Mouse (Mus musculus) limb, embryonic 13.5 days (tissue): ENCODE measurements around the gene Klhl33. TPM values are rescaled to one million over a fixed set of nuclear protein-coding genes. Genes with fewer than 3 reads are reported as not detected.
"Not testable (repeated sequence)": the region's sequence is repeated elsewhere in the genome, so short reads cannot be mapped to it uniquely, and the experiment has no call there.

ENCODE experiments used
- ATAC-seq: fragments of 200-750 bp; cut with Nextera tagmentation; 2 replicates; pipeline ENCODE4 v1.8.0; 2017; ENCODE audit warnings: low read depth, moderate number of reproducible peaks, moderate TSS enrichment; ENCODE audit not compliant: low FRiP score
- H3K27ac ChIP-seq: fragments of 300-500 bp; sonication (generic); 2 replicates; pipeline ENCODE4 v1.5.1; 2015; ENCODE audit warnings: inconsistent platforms, mild to moderate bottlenecking, moderate library complexity
- H3K27me3 ChIP-seq: fragments of 300-500 bp; sonication (generic); 2 replicates; pipeline ENCODE4 v1.6.1; 2015; ENCODE audit warnings: mild to moderate bottlenecking, inconsistent platforms
- H3K36me3 ChIP-seq: fragments of 300-500 bp; sonication (generic); 2 replicates; pipeline ENCODE4 v1.6.1; 2015; ENCODE audit warnings: inconsistent platforms, mild to moderate bottlenecking, moderate library complexity
- H3K4me1 ChIP-seq: fragments of 300-500 bp; sonication (generic); 2 replicates; pipeline ENCODE4 v1.6.1; 2015; ENCODE audit warnings: inconsistent platforms
- H3K4me2 ChIP-seq: fragments of 300-500 bp; sonication (generic); replicated peaks from 2 replicates; pipeline ENCODE4 v1.6.1; 2015; ENCODE audit warnings: inconsistent platforms, mild to moderate bottlenecking, moderate library complexity
- H3K4me3 ChIP-seq: fragments of 300-500 bp; sonication (generic); 2 replicates; pipeline ENCODE4 v1.5.1; 2015; ENCODE audit warnings: moderate library complexity, mild to moderate bottlenecking, inconsistent platforms
- H3K9ac ChIP-seq: fragments of 300-500 bp; sonication (generic); 2 replicates; pipeline ENCODE4 v1.6.1; 2015; ENCODE audit warnings: mild to moderate bottlenecking, inconsistent platforms
- H3K9me3 ChIP-seq: fragments of 300-500 bp; sonication (generic); 2 replicates; pipeline ENCODE4 v1.6.1; 2016; ENCODE audit warnings: inconsistent platforms
- WGBS: fragments of 180-500 bp; shearing (Covaris S2); methylation state at CpG from one replicate; pipeline ENCODE4 v1.1.7; 2015; 5-methylcytosine and 5-hydroxymethylcytosine counted together
- polyA plus RNA-seq: library from polyadenylated mRNA; unstranded; fragments of >200 nt; fragmentation: Nextera tagmentation; extraction: Ambion mirVana; gene quantifications from 2 replicates; pipeline ENCODE4 v1.2.1, GENCODE M21; 2015

Klhl33 gene
- polyA plus RNA-seq, 1 experiment from 2014 or later, result 0.08 TPM

DNA sequence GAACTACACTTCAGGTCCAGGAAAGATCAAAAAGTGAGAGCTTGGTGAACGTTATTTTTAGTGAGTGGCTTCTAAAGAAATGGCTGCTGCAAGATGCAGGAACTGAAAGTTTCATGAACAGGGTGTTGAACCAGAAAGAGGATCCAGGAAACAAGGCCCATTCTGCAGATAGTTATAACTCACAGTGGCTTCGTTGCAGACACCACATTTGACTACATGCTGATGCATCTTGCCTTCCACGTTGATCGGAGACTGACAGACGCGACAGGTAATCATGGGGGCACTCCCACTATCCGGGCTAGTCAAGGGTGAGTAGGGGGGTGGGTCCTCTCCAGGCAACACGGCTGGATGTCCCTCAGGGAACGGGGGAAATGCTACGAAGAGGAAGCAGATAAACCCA is 32.6 kb upstream of the Klhl33 start:
- peaks cover 37% of the 10 kb centered on the region for H3K36me3 ChIP-seq
- WGBS, result 13% methylated on average over 10 of the region's 10 CpGs
- H3K27ac ChIP-seq, result 0 out of 2 replicates have a peak overlapping the region, but pooled peaks have one; percentile 76

GRCm38 (mm10) chr14:50927366-50927765 is 30.1 kb upstream of the Klhl33 start:
- no peak overlapping the region for H3K4me3 ChIP-seq
- 67% methylated on average over 3 of the region's 3 CpGs for WGBS
- no peak for ATAC-seq

More for the DNA sequence above, 32.6 kb upstream of the Klhl33 start:
- Histone ChIP-seq H3K27me3 (no peaks in the 10 kb centered on the region), H3K4me3 (peak overlapping the region; percentile 98), H3K4me2 (peak overlapping the region; percentile 89), H3K9me3 (no peaks in the 10 kb centered on the region), H3K9ac (peak overlapping the region; percentile 99), H3K4me1 (peaks cover 30% of the 10 kb centered on the region)
- no peak for ATAC-seq

DNA sequence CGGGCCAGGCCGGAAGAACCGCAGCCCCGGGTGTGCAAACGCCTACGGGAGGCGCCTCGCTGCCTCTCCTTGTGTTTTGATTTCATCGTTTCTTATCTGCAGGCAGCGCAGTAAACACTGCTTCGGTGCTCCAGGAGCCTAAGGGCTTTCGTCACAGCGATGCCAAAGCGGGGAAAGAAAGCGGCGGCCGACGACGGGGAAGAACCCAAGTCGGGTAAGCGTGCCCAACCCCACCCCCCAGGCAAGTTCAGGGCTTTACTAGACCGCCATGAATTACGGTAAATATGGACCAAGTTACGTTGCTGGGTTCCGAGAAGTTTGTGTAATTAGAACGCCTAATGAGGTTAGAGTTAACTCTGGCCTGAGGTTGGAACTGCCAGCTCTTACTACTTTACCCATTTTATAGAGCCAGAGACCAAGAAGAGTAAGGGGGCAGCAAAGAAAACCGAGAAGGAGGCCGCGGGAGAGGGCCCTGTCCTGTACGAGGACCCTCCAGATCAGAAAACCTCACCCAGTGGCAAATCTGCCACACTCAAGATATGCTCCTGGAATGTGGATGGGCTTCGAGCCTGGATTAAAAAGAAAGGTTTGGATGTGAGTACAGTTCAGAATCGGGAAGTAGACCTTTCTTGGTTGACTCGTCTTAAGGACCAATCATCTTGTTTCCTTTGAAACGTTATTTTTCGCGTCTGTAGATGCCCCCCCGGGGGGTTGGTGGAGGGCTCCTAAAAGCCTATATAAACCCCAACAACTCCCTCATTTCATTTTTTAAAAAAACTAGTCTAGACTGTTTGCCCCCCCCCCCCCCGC is 28.0 kb upstream of the Klhl33 start:
- Histone ChIP-seq H3K9ac (peak overlapping the region; percentile 87), H3K4me1 (peaks cover 30% of the 10 kb centered on the region), H3K4me2 (peak overlapping the region; percentile 85), H3K27ac (peak overlapping the region; percentile 91), H3K4me3 (peak overlapping the region; percentile 93), H3K36me3 (peaks cover 45% of the 10 kb centered on the region), H3K27me3 (no peaks in the 10 kb centered on the region), H3K9me3 (no peaks in the 10 kb centered on the region)
- under 1% methylated on average over 38 of the region's 38 CpGs for WGBS
- peak; percentile 42 for ATAC-seq

More at GRCm38 (mm10) chr14:50927366-50927765, 30.1 kb upstream of the Klhl33 start:
- no peak overlapping the region for H3K4me2 ChIP-seq
- no peak overlapping the region for H3K9ac ChIP-seq
- no peaks in the 10 kb centered on the region for H3K9me3 ChIP-seq
- peaks cover 38% of the 10 kb centered on the region for H3K4me1 ChIP-seq
- no peaks in the 10 kb centered on the region for H3K27me3 ChIP-seq
- no peak overlapping the region for H3K27ac ChIP-seq
- peaks cover 37% of the 10 kb centered on the region for H3K36me3 ChIP-seq

DNA sequence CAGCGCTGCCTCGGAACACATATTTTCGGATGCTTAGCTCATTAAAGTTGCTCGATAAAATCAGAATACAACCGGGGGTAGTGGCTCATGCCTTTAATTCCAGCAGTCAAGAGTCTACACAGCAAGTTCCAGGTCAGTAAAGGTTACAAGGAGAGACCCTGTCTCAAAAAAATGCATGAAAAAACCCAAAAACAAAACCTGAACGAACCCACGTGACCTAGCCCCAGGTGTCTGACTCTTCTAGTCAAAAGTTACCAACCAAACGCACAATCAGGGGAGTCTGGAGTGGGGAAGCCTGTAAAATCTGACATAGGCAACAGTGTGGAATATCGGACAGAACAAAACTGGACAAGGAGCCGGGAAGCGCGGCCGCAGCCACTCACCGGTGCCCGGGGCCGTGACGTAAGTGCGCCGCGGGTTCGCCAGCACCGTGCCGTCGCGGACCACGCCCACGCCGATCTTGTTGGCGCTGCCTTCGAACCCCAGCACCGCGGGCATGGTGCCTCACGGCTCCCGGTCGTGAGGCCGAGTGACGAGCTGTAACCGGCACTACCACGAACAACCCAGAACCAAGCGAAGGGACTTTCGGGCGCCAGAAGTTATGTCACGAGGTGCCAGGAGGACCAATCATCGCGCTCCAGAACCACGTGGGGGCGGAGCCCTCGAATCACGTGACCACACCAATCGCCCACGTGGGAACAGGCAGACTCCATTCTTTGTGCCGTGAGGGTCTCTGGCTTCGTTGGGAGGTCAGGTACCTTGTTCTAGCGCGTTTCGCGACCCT is 27.2 kb upstream of the Klhl33 start, which contains the start of the genes Osgep and Apex1:
Osgep (minus strand) TSS at position 613 of the 784 bp plus-strand sequence.
Apex1 (plus strand) TSS at position 688 of the 784 bp plus-strand sequence.
- peak; percentile 96 for ATAC-seq
- Histone ChIP-seq H3K27ac (peak within 1 kb of the TSS; percentile 91), H3K36me3 (peaks cover 53% of the 10 kb centered on the region), H3K4me1 (peaks cover 23% of the 10 kb centered on the region), H3K27me3 (no peaks in the 10 kb centered on the region), H3K9me3 (no peaks in the 10 kb centered on the region), H3K4me3 (peak within 1 kb of the TSS; percentile 93), H3K4me2 (peak within 1 kb of the TSS; percentile 85), H3K9ac (peak within 1 kb of the TSS; percentile 87)
- under 1% methylated on average over 57 of the region's 57 CpGs for WGBS

DNA sequence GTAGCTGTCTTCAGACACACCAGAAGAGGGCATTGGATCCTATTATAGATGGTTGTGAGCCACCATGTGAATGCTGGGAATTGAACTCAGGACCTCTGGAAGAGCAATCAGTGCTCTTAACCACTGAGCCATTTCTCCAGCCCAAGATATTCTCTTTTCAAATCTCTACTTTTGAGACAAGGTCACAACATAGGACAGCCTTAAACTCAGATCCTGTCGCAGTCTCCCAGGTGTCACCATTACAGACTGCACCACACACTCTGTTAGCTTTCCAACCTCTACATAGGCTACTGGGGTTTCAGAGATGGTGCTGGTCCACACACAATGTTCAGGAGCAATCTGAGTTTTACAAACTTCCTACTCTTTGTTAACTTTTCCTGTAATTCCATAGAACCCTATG is 26.1 kb upstream of the Klhl33 start:
- Histone ChIP-seq H3K27ac (peak overlapping the region; percentile 91; the same call in 1 of the 2 replicates), H3K4me2 (peak overlapping the region; percentile 74), H3K4me1 (peaks cover 20% of the 10 kb centered on the region), H3K36me3 (peaks cover 50% of the 10 kb centered on the region), H3K9ac (peak overlapping the region; percentile 87), H3K4me3 (peak overlapping the region; percentile 93)
- H3K9me3 ChIP-seq, H3K27me3 ChIP-seq, ATAC-seq: not testable (repeated sequence)
- 69% methylated on average over 1 of the region's 1 CpGs for WGBS

DNA sequence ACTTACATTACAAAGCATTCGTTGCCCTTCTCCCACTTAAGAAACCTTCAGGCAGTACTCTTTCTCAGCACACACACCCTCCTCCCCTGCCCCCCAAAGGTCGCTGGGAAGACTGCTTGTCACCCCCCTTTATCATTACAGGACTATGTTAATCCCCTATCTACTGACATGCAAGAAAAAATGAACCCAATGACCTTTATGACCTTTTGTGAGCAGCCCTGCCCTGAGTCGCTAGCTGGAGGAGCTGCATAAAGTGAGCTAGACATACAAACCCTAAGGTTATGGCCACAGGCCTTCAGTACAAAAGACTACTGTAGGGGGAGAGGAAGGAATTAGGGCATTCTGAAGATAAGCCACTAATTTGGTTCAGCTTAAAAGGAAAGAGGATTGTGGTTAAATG is 14.0 kb upstream of the Klhl33 start:
- Histone ChIP-seq H3K9me3 (no peaks in the 10 kb centered on the region), H3K27ac (no peak overlapping the region), H3K4me1 (no peaks in the 10 kb centered on the region), H3K9ac (no peak overlapping the region), H3K4me3 (no peak overlapping the region), H3K27me3 (no peaks in the 10 kb centered on the region), H3K4me2 (no peak overlapping the region), H3K36me3 (peaks cover 49% of the 10 kb centered on the region)
- ATAC-seq, result no peak
- 54% methylated on average over 3 of the region's 3 CpGs for whole genome bisulfite sequencing

DNA sequence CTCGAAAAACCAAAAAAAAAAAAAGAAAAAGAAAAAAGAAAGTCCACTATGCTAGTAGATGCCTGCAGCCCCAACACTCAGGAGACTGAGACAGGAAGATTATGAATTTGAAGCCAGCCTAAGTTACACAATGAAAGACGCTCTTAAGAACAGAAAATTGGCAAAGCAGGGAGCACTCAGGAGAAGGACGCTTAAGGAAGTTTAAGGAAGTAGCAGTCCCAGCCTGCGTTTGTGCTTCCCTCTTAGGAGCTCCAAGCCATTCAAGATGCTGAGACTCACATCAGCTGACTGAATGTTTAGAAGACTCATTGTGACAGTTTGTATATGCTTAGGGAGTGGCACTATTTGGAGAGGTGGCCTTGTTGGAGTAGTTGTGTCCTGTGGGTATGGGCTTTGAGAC is 10.8 kb upstream of the Klhl33 start:
- Histone ChIP-seq H3K9me3 (no peaks in the 10 kb centered on the region), H3K4me2 (no peak overlapping the region), H3K4me1 (peaks cover 9% of the 10 kb centered on the region), H3K4me3 (no peak overlapping the region), H3K9ac (no peak overlapping the region), H3K27me3 (no peaks in the 10 kb centered on the region), H3K36me3 (peaks cover 20% of the 10 kb centered on the region), H3K27ac (no peak overlapping the region)
- 77% methylated on average over 4 of the region's 4 CpGs for WGBS
- no peak for ATAC-seq

- H3K4me3 ChIP-seq, H3K36me3 ChIP-seq, H3K4me2 ChIP-seq, H3K27me3 ChIP-seq, H3K27ac ChIP-seq, ATAC-seq, H3K9ac ChIP-seq, H3K9me3 ChIP-seq, H3K4me1 ChIP-seq: not testable (repeated sequence)
Measured at GRCm38 (mm10) chr14:50905327-50905726, 8.0 kb upstream of the Klhl33 start.

- Histone ChIP-seq H3K4me2 (no peak overlapping the region), H3K27ac (no peak overlapping the region), H3K9me3 (no peaks in the 10 kb centered on the region), H3K4me3 (no peak overlapping the region), H3K27me3 (peaks cover 6% of the 10 kb centered on the region), H3K4me1 (peaks cover 9% of the 10 kb centered on the region), H3K9ac (no peak overlapping the region), H3K36me3 (no peaks in the 10 kb centered on the region)
- WGBS, result 78% methylated on average over 4 of the region's 4 CpGs
- no peak for ATAC-seq
Measured at GRCm38 (mm10) chr14:50904828-50905129, 7.5 kb upstream of the Klhl33 start.

DNA sequence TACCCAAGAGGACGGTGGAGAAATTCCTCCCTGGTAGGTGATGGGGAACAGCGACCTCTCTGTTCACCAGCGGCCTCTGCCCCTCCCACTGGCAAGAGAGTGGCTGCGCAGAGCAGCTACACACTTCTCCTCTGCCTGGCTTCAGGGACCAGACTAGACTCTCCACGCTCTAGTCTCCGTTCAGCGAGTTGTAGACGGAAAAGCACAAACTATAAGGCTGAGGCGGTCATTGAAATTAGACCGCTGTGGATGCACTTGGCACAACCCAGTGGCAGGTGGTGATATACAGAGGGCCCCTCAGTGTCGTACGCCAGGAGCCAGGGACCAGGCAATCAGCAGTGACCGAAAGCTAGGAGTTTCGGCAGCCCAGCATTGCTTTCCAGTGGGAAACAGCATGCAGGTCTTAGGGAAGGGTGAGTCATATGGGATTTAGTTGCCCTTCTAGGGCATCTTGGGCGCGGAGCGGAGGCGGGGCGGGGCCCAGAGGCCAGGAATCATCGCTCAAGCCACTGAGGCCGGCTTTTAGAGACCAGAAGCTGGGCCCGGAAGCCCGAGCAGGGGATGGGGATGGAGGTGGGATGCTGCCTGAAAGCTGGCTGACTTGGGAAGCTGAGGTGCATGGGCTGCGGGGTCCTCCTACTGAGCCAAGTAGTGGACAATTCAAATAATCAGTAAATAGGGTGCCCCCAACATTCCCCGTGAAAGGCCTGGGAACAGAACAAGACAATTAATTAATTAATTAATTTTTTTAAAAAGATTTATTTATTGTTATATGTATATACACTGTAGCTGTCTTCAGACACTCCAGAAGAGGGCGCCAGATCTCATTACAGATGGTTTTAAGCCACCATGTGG is 6.9 kb upstream of the Klhl33 start:
- H3K9ac ChIP-seq, result peak overlapping the region; percentile 67
- peak; percentile 76 for ATAC-seq
- H3K9me3 ChIP-seq, result no peaks in the 10 kb centered on the region
- peak overlapping the region; percentile 42 for H3K4me3 ChIP-seq
- H3K4me2 ChIP-seq, result peak overlapping the region; percentile 70
- H3K36me3 ChIP-seq, result no peaks in the 10 kb centered on the region
- no peak overlapping the region for H3K27ac ChIP-seq
- H3K27me3 ChIP-seq, result peaks cover 11% of the 10 kb centered on the region
- peaks cover 9% of the 10 kb centered on the region for H3K4me1 ChIP-seq
- WGBS, result 4% methylated on average over 26 of the region's 26 CpGs

DNA sequence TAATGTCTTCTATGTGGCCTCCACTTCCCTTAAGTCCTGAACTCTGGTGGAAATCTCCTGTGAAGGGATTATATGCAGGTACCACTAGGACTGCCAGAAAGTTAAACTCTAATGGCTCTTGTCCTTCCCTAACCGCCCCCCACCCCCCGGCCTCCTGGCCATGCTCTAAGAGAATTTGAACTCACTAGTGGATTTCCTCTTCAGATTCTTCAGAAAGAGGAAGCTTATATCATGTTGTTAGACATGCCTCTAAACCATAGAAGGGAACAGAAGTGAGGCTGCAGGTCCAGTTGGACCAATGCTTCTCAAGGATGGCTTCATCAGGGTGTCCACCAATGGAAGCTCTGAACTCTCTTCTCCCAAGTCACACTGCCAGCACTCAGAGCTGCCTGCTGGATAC is 685 bp upstream of the Klhl33 start:
- H3K4me1 ChIP-seq, ATAC-seq, H3K9ac ChIP-seq, H3K36me3 ChIP-seq, H3K27ac ChIP-seq, H3K4me2 ChIP-seq, H3K9me3 ChIP-seq, H3K4me3 ChIP-seq: not testable (repeated sequence)
- H3K27me3 ChIP-seq, result peaks cover 52% of the 10 kb centered on the region
- 83% methylated on average over 2 of the region's 2 CpGs for WGBS
